Mouse (Mus musculus): Measurements from ENCODE around the gene Gm6793.

GRCm38 (mm10) chr8:112004754-112005153 is 10.1 kb downstream of the Gm6793 start:
- TF ChIP-seq EP300 (IDR thresholded peaks at IDR 0.05; ENCODE audit: low read depth): no peak
- TF ChIP-seq CTCF (IDR thresholded peaks at IDR 0.05; ENCODE audit: low read depth): no peak
